Mouse (Mus musculus) hindbrain, embryonic 11.5 days (tissue): ENCODE results near the gene Cx3cr1. TPM values are rescaled to one million over a fixed set of nuclear protein-coding genes. Genes with fewer than 3 reads are reported as not detected.
A peak's percentile ranks its signal among the peaks of the same experiment; 100 is the strongest.

Experiments used
- ATAC-seq: fragments of 200-750 bp; cut with Nextera tagmentation; 2 replicates; pipeline ENCODE4 v1.8.0; 2017; ENCODE audit warnings: mild to moderate bottlenecking, moderate TSS enrichment, moderate library complexity; ENCODE audit not compliant: low FRiP score
- DNase-seq: peaks from one replicate; pipeline ENCODE4 v3.0.0-alpha.2; 2015; ENCODE audit warnings: low spot score
- H3K27ac ChIP-seq: fragments of 300-500 bp; sonication (generic); 2 replicates; pipeline ENCODE4 v1.5.1; 2014; ENCODE audit warnings: mild to moderate bottlenecking, low read depth, low read length
- H3K27me3 ChIP-seq: fragments of 300-500 bp; sonication (generic); 2 replicates; pipeline ENCODE4 v1.6.1; 2014; ENCODE audit warnings: mild to moderate bottlenecking, low read length, moderate library complexity, mixed read lengths; ENCODE audit not compliant: control insufficient read depth, insufficient read depth
- H3K36me3 ChIP-seq: fragments of 300-500 bp; sonication (generic); 2 replicates; pipeline ENCODE4 v1.6.1; 2014; ENCODE audit warnings: mild to moderate bottlenecking, low read length, moderate library complexity, mixed read lengths; ENCODE audit not compliant: control insufficient read depth, insufficient read depth
- H3K4me1 ChIP-seq: fragments of 300-500 bp; sonication (generic); replicated peaks from 2 replicates; pipeline ENCODE4 v1.6.1; 2014; ENCODE audit warnings: low read length, mixed read lengths; ENCODE audit not compliant: control insufficient read depth, insufficient read depth
- H3K4me2 ChIP-seq: fragments of 300-500 bp; sonication (generic); replicated peaks from 2 replicates; pipeline ENCODE4 v1.6.1; 2014; ENCODE audit warnings: mild to moderate bottlenecking, low read depth, low read length
- H3K4me3 ChIP-seq: fragments of 300-500 bp; sonication (generic); 2 replicates; pipeline ENCODE4 v1.5.1; 2014; ENCODE audit warnings: low read depth, low read length
- H3K9ac ChIP-seq: fragments of 300-500 bp; sonication (generic); 2 replicates; pipeline ENCODE4 v1.6.1; 2014; ENCODE audit warnings: low read depth, low read length
- H3K9me3 ChIP-seq: fragments of 300-500 bp; sonication (generic); 2 replicates; pipeline ENCODE4 v1.6.1; 2016; ENCODE audit warnings: low read length; ENCODE audit not compliant: control insufficient read depth
- WGBS: fragments of 180-500 bp; shearing (Covaris S2); extraction: QIAGEN DNeasy Blood & Tissue Kit; methylation state at CpG from one replicate; pipeline ENCODE4 v1.1.7; 2014; 5-methylcytosine and 5-hydroxymethylcytosine counted together
- polyA plus RNA-seq: library from polyadenylated mRNA; unstranded; fragments of >200 nt; fragmentation: Nextera tagmentation; extraction: Ambion mirVana; gene quantifications from 2 replicates; pipeline ENCODE4 v1.2.1, GENCODE M21; 2014

Cx3cr1 gene
- polyA plus RNA-seq, 1 experiment from 2014 or later = 7.2 TPM

GRCm38 (mm10) chr9:119908708-119909107, 161.0 kb downstream of the Cx3cr1 start:
- 96% methylated on average over 3 of the region's 3 CpGs for WGBS
- Histone ChIP-seq H3K4me2 (no peak overlapping the region), H3K27me3 (no peaks in the 10 kb centered on the region), H3K27ac (no peak overlapping the region), H3K4me3 (no peak overlapping the region), H3K4me1 (no peaks in the 10 kb centered on the region), H3K9ac (no peak overlapping the region), H3K9me3 (no peaks in the 10 kb centered on the region), H3K36me3 (0 out of 2 replicates have a peak, but pooled peaks cover 4% of the 10 kb centered on the region)
- DNase-seq = no peak
- ATAC-seq = no peak

GRCm38 (mm10) chr9:119902410-119903151, 167.1 kb downstream of the Cx3cr1 start:
- DNase-seq = no peak
- Histone ChIP-seq H3K9me3 (no peaks in the 10 kb centered on the region), H3K36me3 (no peaks in the 10 kb centered on the region), H3K27me3 (no peaks in the 10 kb centered on the region), H3K4me1 (no peaks in the 10 kb centered on the region), H3K27ac (no peak overlapping the region), H3K4me2 (no peak overlapping the region), H3K9ac (no peak overlapping the region), H3K4me3 (no peak overlapping the region)
- WGBS = 88% methylated on average over 12 of the region's 12 CpGs
- ATAC-seq = no peak

DNA sequence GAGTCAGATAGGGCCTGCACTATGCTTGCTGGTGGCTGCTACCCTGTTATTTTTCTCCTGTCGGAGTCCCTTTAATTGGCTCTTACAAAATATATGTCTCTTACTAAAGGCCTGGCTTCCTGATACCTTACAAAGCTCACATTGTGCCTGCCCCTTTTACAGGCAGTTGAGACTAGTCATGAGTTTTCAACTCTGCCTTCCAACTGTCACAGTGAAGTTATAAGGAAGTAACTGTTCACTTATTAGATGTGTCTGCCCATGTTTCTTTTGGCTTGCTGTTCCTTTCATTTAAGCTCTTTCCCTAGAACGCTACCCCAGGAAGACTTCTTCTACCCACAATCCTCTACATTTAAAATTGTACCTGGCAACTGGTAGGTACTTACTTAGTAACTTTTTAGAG, 170.2 kb downstream of the Cx3cr1 start:
- H3K4me3 ChIP-seq = no peak overlapping the region
- no peaks in the 10 kb centered on the region for H3K27me3 ChIP-seq
- no peak overlapping the region for H3K4me2 ChIP-seq
- H3K27ac ChIP-seq = no peak overlapping the region
- H3K9me3 ChIP-seq = no peaks in the 10 kb centered on the region
- no peak for DNase-seq
- H3K4me1 ChIP-seq = peaks cover 4% of the 10 kb centered on the region; the same call in 1 of the 2 replicates
- H3K9ac ChIP-seq = no peak overlapping the region
- ATAC-seq = no peak
- WGBS = 95% methylated on average over 2 of the region's 2 CpGs
- no peaks in the 10 kb centered on the region for H3K36me3 ChIP-seq

GRCm38 (mm10) chr9:119895040-119895721, 174.5 kb downstream of the Cx3cr1 start:
- peaks cover 4% of the 10 kb centered on the region; the same call in 1 of the 2 replicates for H3K4me1 ChIP-seq
- H3K4me2 ChIP-seq = peak overlapping the region; percentile 46
- no peaks in the 10 kb centered on the region for H3K9me3 ChIP-seq
- peak overlapping the region; percentile 82 for H3K9ac ChIP-seq
- ATAC-seq (peak; percentile 83), DNase-seq (no peak)
- no peaks in the 10 kb centered on the region for H3K36me3 ChIP-seq
- peak overlapping the region; percentile 70 for H3K27ac ChIP-seq
- WGBS = 1% methylated on average over 52 of the region's 71 CpGs
- H3K27me3 ChIP-seq = no peaks in the 10 kb centered on the region
- peak overlapping the region; percentile 91 for H3K4me3 ChIP-seq

- peak; percentile 99 for ATAC-seq
- peak within 1 kb of the TSS; percentile 82 for H3K9ac ChIP-seq
- H3K4me2 ChIP-seq = peak within 1 kb of the TSS; percentile 55
- peak within 1 kb of the TSS; percentile 91 for H3K4me3 ChIP-seq
- H3K27ac ChIP-seq = peak within 1 kb of the TSS; percentile 70
- peaks cover 4% of the 10 kb centered on the region; the same call in 1 of the 2 replicates for H3K4me1 ChIP-seq
- no peaks in the 10 kb centered on the region for H3K36me3 ChIP-seq
- 5% methylated on average over 32 of the region's 34 CpGs for WGBS
- DNase-seq = peak; percentile 99
- H3K9me3 ChIP-seq = no peaks in the 10 kb centered on the region
- H3K27me3 ChIP-seq = peaks cover 3% of the 10 kb centered on the region; the same call in 1 of the 2 replicates
These were observed 175.2 kb downstream of the Cx3cr1 start, which contains the start of gene Wdr48 for GRCm38 (mm10) chr9:119894339-119895009. Wdr48 (plus strand) TSS chr9:119894878.

DNA sequence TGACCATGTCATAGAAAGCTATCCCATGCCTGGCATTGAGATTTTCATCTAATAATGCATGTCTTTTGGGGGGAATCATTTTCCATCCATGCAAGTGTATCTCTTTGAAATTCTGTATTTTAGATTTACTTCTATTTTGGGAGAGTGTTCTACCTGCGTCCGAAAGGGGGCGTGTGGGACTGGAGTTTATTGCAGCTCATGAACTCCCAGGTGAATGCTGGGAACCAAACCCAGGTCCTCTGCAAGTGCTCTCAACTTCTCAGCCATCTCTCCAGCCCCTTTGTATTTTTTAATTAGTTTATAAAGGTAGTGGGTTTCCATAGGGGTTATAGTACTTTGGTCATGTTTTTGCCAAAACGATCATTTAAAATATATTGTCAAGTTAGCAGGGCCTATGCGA, 175.8 kb downstream of the Cx3cr1 start:
- no peaks in the 10 kb centered on the region for H3K9me3 ChIP-seq
- ATAC-seq = no peak
- DNase-seq = no peak
- H3K9ac ChIP-seq = no peak overlapping the region
- H3K4me1 ChIP-seq = peaks cover 4% of the 10 kb centered on the region; the same call in 1 of the 2 replicates
- no peaks in the 10 kb centered on the region for H3K36me3 ChIP-seq
- no peak overlapping the region for H3K4me3 ChIP-seq
- H3K27ac ChIP-seq = no peak overlapping the region
- peaks cover 3% of the 10 kb centered on the region; the same call in 1 of the 2 replicates for H3K27me3 ChIP-seq
- WGBS = 89% methylated on average over 5 of the region's 5 CpGs
- H3K4me2 ChIP-seq = peak overlapping the region; percentile 55

DNA sequence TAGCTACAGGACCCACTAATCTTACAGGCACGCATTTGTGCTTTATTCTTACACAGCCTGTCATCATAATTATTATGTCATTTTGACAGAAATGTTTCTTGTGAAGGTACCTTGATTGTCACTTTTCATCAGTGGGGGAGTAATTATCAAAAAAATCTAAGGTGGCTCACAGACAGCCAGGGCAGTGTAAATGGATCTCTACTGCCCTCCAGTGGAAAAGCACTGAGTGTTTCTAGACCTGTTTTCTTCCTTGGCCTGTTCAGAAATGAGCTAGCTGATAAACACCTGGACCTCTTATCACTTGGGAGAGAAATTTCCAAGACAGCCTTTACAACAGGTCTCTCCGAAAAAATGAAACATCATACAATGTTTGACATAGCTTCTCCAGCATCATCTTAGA, 179.0 kb downstream of the Cx3cr1 start:
- H3K4me1 ChIP-seq = peaks cover 3% of the 10 kb centered on the region; the same call in 1 of the 2 replicates
- DNase-seq (peak; percentile 54), ATAC-seq (no peak)
- H3K9ac ChIP-seq = no peak overlapping the region
- no peaks in the 10 kb centered on the region for H3K36me3 ChIP-seq
- WGBS = 48% methylated on average over 2 of the region's 2 CpGs
- H3K27ac ChIP-seq = no peak overlapping the region
- peaks cover 3% of the 10 kb centered on the region; the same call in 1 of the 2 replicates for H3K27me3 ChIP-seq
- H3K9me3 ChIP-seq = no peaks in the 10 kb centered on the region
- no peak overlapping the region for H3K4me2 ChIP-seq
- no peak overlapping the region for H3K4me3 ChIP-seq

GRCm38 (mm10) chr9:119889446-119889845, 180.2 kb downstream of the Cx3cr1 start:
- H3K27me3 ChIP-seq = peaks cover 3% of the 10 kb centered on the region; the same call in 1 of the 2 replicates
- H3K36me3 ChIP-seq = no peaks in the 10 kb centered on the region
- WGBS = 80% methylated on average over 9 of the region's 9 CpGs
- no peak overlapping the region for H3K9ac ChIP-seq
- ATAC-seq (no peak), DNase-seq (no peak)
- H3K27ac ChIP-seq = no peak overlapping the region
- H3K4me2 ChIP-seq = no peak overlapping the region
- no peaks in the 10 kb centered on the region for H3K4me1 ChIP-seq
- H3K9me3 ChIP-seq = no peaks in the 10 kb centered on the region
- no peak overlapping the region for H3K4me3 ChIP-seq
